Mouse (Mus musculus): ENCODE data around the gene Nmt1. TPM values are rescaled to one million over a fixed set of nuclear protein-coding genes. Genes with fewer than 3 reads are reported as not detected.

The Nmt1 gene
- polyA plus RNA-seq, 1 experiment from 2014 or later, result 51.3 TPM

DNA sequence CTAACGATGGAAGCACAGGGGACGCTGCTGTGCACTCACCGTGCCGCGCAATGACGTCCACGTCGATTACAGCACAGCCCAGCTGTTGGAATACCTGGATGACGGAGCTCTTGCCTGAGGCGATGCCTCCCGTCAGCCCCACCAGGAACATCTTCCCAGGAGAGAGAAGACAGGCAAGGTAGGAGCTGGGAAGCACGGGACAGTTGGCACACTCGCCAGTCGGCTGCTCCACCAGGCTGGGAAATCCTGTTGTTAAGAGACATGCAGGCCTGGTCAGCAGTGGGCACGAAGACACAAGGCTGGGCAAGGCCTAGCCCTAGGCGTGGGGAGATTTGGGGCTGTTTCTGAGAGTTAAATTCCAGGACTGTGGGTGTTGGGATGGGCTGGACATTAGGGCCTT lies 27.9 kb upstream of the Nmt1 start:
- Histone ChIP-seq H3K9ac (ENCODE audit: low read length) (no peak overlapping the region), H3K36me3 (ENCODE audit: control insufficient read depth, insufficient read depth, low read length) (peaks cover 21% of the 10 kb centered on the region), H3K4me1 (ENCODE audit: control insufficient read depth, insufficient read depth, low read length) (peaks cover 7% of the 10 kb centered on the region), H3K27me3 (ENCODE audit: control insufficient read depth, insufficient read depth, low read length) (no peaks in the 10 kb centered on the region), H3K27ac (ENCODE audit: low read depth, low read length) (no peak overlapping the region), H3K4me2 (no peak overlapping the region), H3K4me3 (ENCODE audit: low read depth, low read length) (no peak overlapping the region), H3K9me3 (ENCODE audit: control insufficient read depth, low read length) (no peaks in the 10 kb centered on the region)
- ATAC-seq (ENCODE audit: low FRiP score) (no peak), DNase-seq (ENCODE audit: low spot score, missing footprints) (no peak)
- WGBS, result 90% methylated on average over 16 of the region's 16 CpGs

DNA sequence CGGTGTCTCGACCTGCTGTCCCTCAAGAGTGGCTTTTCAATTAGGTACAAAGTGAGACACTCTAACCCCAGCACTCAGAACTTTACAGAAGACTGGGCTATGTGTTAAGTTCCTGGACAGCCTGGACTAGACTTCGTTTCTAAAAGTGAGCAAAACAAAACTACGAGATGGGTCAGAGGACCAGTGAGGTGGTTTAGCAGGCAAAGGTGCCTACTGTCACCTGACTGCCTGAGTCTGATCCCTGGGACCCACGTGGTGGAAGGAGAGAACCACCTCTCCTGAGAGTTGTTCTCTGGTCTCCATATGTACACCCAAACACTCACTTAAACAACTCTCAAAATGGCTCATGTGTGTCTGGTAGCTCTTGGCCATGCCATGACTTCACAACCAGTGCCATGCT lies 26.9 kb upstream of the Nmt1 start:
- no peaks in the 10 kb centered on the region for H3K27me3 ChIP-seq (ENCODE audit: control insufficient read depth, insufficient read depth, low read length)
- DNase-seq (ENCODE audit: low spot score, missing footprints), result no peak
- H3K4me2 ChIP-seq, result no peak overlapping the region
- peaks cover 7% of the 10 kb centered on the region for H3K4me1 ChIP-seq (ENCODE audit: control insufficient read depth, insufficient read depth, low read length)
- ATAC-seq (ENCODE audit: low FRiP score), result no peak
- no peaks in the 10 kb centered on the region for H3K9me3 ChIP-seq (ENCODE audit: control insufficient read depth, low read length)
- H3K9ac ChIP-seq (ENCODE audit: low read length), result no peak overlapping the region
- H3K4me3 ChIP-seq (ENCODE audit: low read depth, low read length), result no peak overlapping the region
- 91% methylated on average over 5 of the region's 5 CpGs for WGBS
- peaks cover 19% of the 10 kb centered on the region for H3K36me3 ChIP-seq (ENCODE audit: control insufficient read depth, insufficient read depth, low read length)
- H3K27ac ChIP-seq (ENCODE audit: low read depth, low read length), result no peak overlapping the region

DNA sequence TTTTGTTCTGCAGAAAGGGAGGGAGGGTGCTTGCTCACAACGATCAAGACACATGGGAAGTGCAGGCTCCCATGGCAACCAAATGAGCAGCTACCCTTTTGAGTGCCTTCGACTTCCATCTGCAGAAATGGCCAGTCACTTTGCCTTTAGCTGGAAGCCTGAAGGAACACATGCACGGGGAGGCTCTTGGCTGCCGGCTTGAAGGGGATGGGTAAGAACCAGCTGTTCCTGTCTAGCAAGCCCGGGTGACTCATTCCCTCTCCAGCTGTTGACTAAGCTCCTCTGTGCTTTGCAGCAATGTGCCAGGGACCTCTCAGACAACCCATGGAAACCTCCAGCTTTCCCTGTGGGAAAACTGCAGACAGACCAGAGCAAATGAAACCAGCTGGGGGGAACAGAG lies 24.8 kb upstream of the Nmt1 start:
- WGBS, result 77% methylated on average over 5 of the region's 5 CpGs
- peaks cover 7% of the 10 kb centered on the region for H3K4me1 ChIP-seq (ENCODE audit: control insufficient read depth, insufficient read depth, low read length)
- no peak overlapping the region for H3K4me2 ChIP-seq
- DNase-seq (ENCODE audit: low spot score, missing footprints) (no peak), ATAC-seq (ENCODE audit: low FRiP score) (no peak)
- H3K27ac ChIP-seq (ENCODE audit: low read depth, low read length), result no peak overlapping the region
- no peak overlapping the region for H3K9ac ChIP-seq (ENCODE audit: low read length)
- H3K4me3 ChIP-seq (ENCODE audit: low read depth, low read length), result no peak overlapping the region
- H3K27me3 ChIP-seq (ENCODE audit: control insufficient read depth, insufficient read depth, low read length), result no peaks in the 10 kb centered on the region
- no peaks in the 10 kb centered on the region for H3K9me3 ChIP-seq (ENCODE audit: control insufficient read depth, low read length)
- H3K36me3 ChIP-seq (ENCODE audit: control insufficient read depth, insufficient read depth, low read length), result peaks cover 6% of the 10 kb centered on the region

DNA sequence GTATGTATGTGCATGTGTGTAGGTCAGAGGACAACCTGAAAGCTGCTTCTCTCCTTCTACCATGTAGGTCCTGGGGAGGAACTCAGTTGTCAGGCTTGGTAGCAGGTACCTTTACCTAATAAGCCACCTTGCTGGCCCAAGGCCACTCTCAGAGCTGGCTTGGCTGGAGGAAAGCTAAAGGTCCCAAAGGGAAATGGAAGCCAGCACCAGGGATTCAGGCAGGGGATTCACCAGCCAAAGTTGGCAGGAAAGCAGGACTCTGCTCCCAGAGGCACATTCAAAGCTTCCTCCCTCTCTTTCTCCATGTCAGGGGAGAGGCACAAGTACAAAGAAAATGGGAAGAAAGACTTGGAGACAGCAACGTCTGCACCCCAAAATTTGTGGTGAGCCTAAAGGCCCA lies 23.1 kb upstream of the Nmt1 start:
- no peak for ATAC-seq (ENCODE audit: low FRiP score)
- H3K4me2 ChIP-seq, result no peak overlapping the region
- no peak overlapping the region for H3K27ac ChIP-seq (ENCODE audit: low read depth, low read length)
- H3K9me3 ChIP-seq (ENCODE audit: control insufficient read depth, low read length), result no peaks in the 10 kb centered on the region
- no peaks in the 10 kb centered on the region for H3K4me1 ChIP-seq (ENCODE audit: control insufficient read depth, insufficient read depth, low read length)
- H3K27me3 ChIP-seq (ENCODE audit: control insufficient read depth, insufficient read depth, low read length), result no peaks in the 10 kb centered on the region
- no peak for DNase-seq (ENCODE audit: low spot score, missing footprints)
- WGBS, result 87% methylated on average over 1 of the region's 1 CpGs
- H3K36me3 ChIP-seq (ENCODE audit: control insufficient read depth, insufficient read depth, low read length), result no peaks in the 10 kb centered on the region; the same call in 1 of the 2 replicates
- no peak overlapping the region for H3K4me3 ChIP-seq (ENCODE audit: low read depth, low read length)
- no peak overlapping the region for H3K9ac ChIP-seq (ENCODE audit: low read length)

DNA sequence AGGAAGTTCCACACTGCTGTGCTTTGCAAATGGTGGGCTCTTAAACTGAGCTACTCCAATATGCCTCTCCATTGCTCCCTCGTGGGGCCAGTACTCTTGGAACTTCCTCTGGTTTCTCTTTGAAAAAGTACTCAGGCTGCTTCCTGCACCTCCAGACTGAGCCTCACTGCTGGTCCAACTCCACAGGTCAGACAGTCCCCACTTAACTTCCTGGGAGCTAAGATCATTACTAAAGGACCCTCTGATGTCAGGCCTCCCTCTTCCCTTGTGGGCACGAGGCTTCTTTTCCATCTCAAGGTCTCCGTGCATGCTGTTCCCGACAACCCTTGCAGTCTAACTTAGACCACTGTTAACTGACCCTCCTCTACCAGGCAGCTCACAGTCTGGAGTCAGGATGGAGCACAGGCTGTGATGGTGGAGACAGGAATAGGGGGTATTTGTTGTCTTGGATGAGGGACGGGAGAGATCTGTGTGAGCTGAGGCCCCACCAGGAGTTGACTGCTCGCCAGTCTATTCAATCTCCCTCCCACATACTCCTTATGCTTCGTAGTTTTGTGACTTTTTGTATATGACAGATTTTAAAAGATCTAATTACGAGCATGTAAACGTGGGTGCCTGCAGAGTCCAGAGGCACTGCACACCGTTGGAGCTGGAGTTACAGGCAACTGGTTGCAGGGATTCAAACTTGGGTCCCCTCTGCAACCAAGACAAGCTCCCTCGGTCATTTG lies 22.6 kb upstream of the Nmt1 start:
- Histone ChIP-seq H3K27me3 (ENCODE audit: control insufficient read depth, insufficient read depth, low read length) (no peaks in the 10 kb centered on the region), H3K27ac (ENCODE audit: low read depth, low read length) (no peak overlapping the region), H3K4me2 (no peak overlapping the region), H3K9me3 (ENCODE audit: control insufficient read depth, low read length) (no peaks in the 10 kb centered on the region), H3K9ac (ENCODE audit: low read length) (no peak overlapping the region), H3K36me3 (ENCODE audit: control insufficient read depth, insufficient read depth, low read length) (no peaks in the 10 kb centered on the region; the same call in 1 of the 2 replicates), H3K4me1 (ENCODE audit: control insufficient read depth, insufficient read depth, low read length) (no peaks in the 10 kb centered on the region), H3K4me3 (ENCODE audit: low read depth, low read length) (no peak overlapping the region)
- WGBS, result 92% methylated on average over 11 of the region's 11 CpGs
- no peak for DNase-seq (ENCODE audit: low spot score, missing footprints)
- ATAC-seq (ENCODE audit: low FRiP score), result no peak

DNA sequence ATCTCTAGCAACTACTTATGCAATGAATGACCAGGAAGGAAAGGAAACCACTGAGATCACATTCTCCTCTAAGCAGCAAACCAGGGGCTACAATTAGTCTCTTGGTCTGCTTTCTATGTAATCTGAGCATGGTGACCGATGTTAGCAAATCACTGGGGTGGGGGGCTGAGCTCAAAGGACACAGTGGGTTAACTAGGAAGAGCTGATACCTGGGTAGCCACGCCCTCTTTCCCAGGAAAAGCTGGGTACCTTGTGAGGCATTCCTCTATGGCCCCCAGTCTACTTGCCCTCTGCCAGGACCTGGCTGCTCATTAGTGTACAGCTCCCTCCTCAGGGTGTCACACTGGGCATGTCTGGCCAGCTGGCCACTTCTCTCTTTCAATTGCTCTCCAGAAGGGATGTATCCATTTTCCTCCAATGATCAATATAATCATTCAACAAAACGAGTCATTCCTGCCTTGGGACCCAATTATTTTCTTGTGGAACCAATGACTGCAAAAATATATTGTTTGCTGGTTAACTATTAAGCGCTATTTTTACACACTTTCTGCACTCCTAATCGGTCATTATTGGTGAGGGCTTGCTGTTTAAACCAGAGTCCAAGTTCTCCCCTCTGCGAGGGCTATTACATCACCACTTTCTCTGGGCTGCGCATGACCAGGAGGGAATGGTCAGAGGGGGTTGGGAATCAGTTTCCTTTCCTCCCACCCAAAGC lies 21.5 kb upstream of the Nmt1 start:
- Histone ChIP-seq H3K27me3 (ENCODE audit: control insufficient read depth, insufficient read depth, low read length) (no peaks in the 10 kb centered on the region), H3K4me3 (ENCODE audit: low read depth, low read length) (no peak overlapping the region), H3K4me1 (ENCODE audit: control insufficient read depth, insufficient read depth, low read length) (no peaks in the 10 kb centered on the region), H3K9me3 (ENCODE audit: control insufficient read depth, low read length) (no peaks in the 10 kb centered on the region), H3K36me3 (ENCODE audit: control insufficient read depth, insufficient read depth, low read length) (no peaks in the 10 kb centered on the region; the same call in 1 of the 2 replicates), H3K4me2 (no peak overlapping the region), H3K9ac (ENCODE audit: low read length) (no peak overlapping the region), H3K27ac (ENCODE audit: low read depth, low read length) (no peak overlapping the region)
- DNase-seq (ENCODE audit: low spot score, missing footprints) (no peak), ATAC-seq (ENCODE audit: low FRiP score) (no peak)
- 92% methylated on average over 7 of the region's 7 CpGs for WGBS

DNA sequence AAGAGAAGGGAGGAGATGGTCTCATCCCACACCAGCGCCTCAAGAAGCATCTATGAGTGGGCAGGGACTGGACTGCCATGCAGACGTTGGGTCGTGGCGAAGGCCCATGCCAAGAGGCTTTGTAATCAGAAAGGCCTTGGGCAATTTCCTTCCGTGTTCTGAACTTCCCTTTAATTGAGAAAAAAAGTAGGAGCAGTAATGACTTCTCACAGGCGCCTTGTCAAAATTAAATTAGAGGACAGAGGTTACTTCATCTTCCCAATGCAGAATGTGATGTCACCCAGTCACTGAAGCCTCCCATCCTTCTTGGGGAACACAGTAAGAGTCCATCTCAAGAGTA lies 21.0 kb upstream of the Nmt1 start:
- no peak overlapping the region for H3K4me3 ChIP-seq (ENCODE audit: low read depth, low read length)
- no peak overlapping the region for H3K4me2 ChIP-seq
- H3K4me1 ChIP-seq (ENCODE audit: control insufficient read depth, insufficient read depth, low read length), result no peaks in the 10 kb centered on the region
- no peaks in the 10 kb centered on the region for H3K27me3 ChIP-seq (ENCODE audit: control insufficient read depth, insufficient read depth, low read length)
- no peaks in the 10 kb centered on the region; the same call in 1 of the 2 replicates for H3K36me3 ChIP-seq (ENCODE audit: control insufficient read depth, insufficient read depth, low read length)
- no peak overlapping the region for H3K9ac ChIP-seq (ENCODE audit: low read length)
- no peak for ATAC-seq (ENCODE audit: low FRiP score)
- no peaks in the 10 kb centered on the region for H3K9me3 ChIP-seq (ENCODE audit: control insufficient read depth, low read length)
- no peak for DNase-seq (ENCODE audit: low spot score, missing footprints)
- WGBS, result 90% methylated on average over 6 of the region's 6 CpGs
- no peak overlapping the region for H3K27ac ChIP-seq (ENCODE audit: low read depth, low read length)

DNA sequence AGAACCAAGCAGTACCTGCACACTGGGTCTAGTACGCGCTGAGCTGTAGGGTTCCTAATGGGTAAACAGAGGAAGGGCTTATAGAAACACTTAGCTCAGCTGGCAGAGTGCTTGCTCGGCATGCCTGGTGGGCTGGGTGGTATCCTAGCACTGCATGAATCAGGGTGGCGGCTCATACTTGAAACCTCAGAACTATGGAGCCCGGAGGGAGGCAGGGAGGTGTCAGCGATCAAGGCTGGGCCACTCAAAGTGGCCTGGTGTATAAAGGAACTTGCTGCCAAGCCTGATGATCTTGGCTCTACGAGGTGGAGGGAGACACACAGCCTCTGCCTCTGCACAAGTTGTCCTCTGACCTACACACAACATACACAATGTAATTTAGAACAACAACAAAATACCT lies 19.4 kb upstream of the Nmt1 start:
- DNase-seq (ENCODE audit: low spot score, missing footprints) (no peak), ATAC-seq (ENCODE audit: low FRiP score) (no peak)
- no peaks in the 10 kb centered on the region for H3K4me1 ChIP-seq (ENCODE audit: control insufficient read depth, insufficient read depth, low read length)
- no peaks in the 10 kb centered on the region for H3K27me3 ChIP-seq (ENCODE audit: control insufficient read depth, insufficient read depth, low read length)
- H3K27ac ChIP-seq (ENCODE audit: low read depth, low read length), result no peak overlapping the region
- no peaks in the 10 kb centered on the region; the same call in 1 of the 2 replicates for H3K36me3 ChIP-seq (ENCODE audit: control insufficient read depth, insufficient read depth, low read length)
- no peaks in the 10 kb centered on the region for H3K9me3 ChIP-seq (ENCODE audit: control insufficient read depth, low read length)
- WGBS, result 88% methylated on average over 7 of the region's 7 CpGs
- no peak overlapping the region for H3K9ac ChIP-seq (ENCODE audit: low read length)
- no peak overlapping the region for H3K4me3 ChIP-seq (ENCODE audit: low read depth, low read length)
- no peak overlapping the region for H3K4me2 ChIP-seq

DNA sequence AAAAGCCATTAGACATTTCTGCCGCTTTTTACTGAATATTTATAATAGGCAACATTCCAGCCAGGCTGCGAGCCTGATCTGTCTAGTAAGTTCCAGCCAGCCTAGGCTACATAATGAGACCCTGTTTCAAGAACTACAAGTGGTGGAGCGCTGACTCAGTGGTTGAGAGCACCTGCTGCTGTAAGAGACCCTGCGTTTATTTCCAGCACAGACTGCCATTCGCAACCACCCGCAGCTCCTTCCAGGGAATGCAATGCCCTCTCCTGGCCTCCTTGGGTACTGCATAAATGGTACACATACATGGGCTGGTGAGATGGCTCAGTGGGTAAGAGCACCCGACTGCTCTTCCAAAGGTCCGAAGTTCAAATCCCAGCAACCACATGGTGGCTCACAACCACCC lies 18.8 kb upstream of the Nmt1 start:
- Histone ChIP-seq H3K9ac (ENCODE audit: low read length) (no peak overlapping the region), H3K27me3 (ENCODE audit: control insufficient read depth, insufficient read depth, low read length) (no peaks in the 10 kb centered on the region), H3K36me3 (ENCODE audit: control insufficient read depth, insufficient read depth, low read length) (no peaks in the 10 kb centered on the region; the same call in 1 of the 2 replicates), H3K4me1 (ENCODE audit: control insufficient read depth, insufficient read depth, low read length) (no peaks in the 10 kb centered on the region), H3K4me3 (ENCODE audit: low read depth, low read length) (no peak overlapping the region), H3K9me3 (ENCODE audit: control insufficient read depth, low read length) (no peaks in the 10 kb centered on the region), H3K27ac (ENCODE audit: low read depth, low read length) (no peak overlapping the region), H3K4me2 (no peak overlapping the region)
- ATAC-seq (ENCODE audit: low FRiP score) (no peak), DNase-seq (ENCODE audit: low spot score, missing footprints) (peak; percentile 89)
- WGBS, result 90% methylated on average over 8 of the region's 8 CpGs
